Mouse (Mus musculus): ENCODE results near the gene Megf8. TPM values are rescaled to one million over a fixed set of nuclear protein-coding genes. Genes with fewer than 3 reads are reported as not detected.

Gene Megf8
- polyA plus RNA-seq, 1 experiment from 2014 or later: 14.2 TPM

DNA sequence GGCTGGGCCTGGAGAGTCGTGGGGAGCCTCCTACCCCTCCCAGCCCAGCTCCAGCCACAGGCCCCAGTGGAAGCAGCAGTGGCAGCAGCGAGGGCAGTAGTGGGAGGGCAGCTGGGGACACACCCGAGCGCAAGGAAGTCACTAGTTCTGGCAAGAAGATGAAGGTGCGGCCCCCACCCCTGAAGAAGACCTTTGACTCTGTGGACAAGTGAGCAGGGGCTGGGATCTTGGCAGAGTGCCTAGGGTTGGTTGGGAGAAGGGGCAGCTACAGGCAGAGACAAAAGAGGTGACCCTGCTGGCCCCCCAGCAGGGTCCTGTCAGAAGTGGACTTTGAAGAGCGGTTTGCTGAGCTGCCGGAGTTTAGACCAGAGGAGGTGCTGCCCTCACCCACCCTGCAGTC is 24.9 kb upstream of the Megf8 start:
- peaks cover 91% of the 10 kb centered on the region for H3K36me3 ChIP-seq (ENCODE audit: poor library complexity, severe bottlenecking)
- H3K4me1 ChIP-seq: peaks cover 46% of the 10 kb centered on the region
- H3K27me3 ChIP-seq: no peaks in the 10 kb centered on the region
- H3K9me3 ChIP-seq (replicated peaks): no peaks in the 10 kb centered on the region
- peak overlapping the region; percentile 40; the same call in 1 of the 2 replicates for H3K27ac ChIP-seq
- WGBS: 66% methylated on average over 7 of the region's 7 CpGs
- H3K4me3 ChIP-seq: no peak overlapping the region
- ATAC-seq: no peak
- H3K4me2 ChIP-seq: no peak overlapping the region
- H3K9ac ChIP-seq: peak overlapping the region; percentile 34; the same call in 1 of the 2 replicates

DNA sequence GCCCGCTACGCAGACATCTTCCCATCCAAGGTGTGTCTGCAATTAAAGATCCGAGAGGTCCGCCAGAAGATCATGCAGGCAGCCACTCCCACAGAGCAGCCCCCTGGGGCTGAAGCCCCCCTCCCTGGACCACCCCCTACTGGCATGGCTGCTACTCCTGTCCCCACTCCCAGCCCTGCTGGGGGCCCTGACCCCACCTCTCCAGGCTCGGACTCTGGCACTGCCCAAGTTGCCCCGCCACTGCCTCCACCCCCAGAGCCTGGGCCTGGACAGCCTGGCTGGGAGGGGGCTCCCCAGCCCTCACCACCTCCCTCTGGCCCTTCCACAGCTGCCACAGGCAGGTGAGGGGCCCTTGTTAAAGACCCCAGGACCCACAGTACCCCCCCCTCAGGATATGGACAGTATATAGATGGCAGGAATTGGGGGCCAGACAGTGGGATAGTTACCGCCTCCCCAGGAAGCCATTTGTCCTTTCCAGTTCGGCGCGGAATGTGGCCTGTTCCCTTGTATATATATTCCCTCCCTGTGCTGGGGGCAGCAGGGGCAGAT is 23.7 kb upstream of the Megf8 start:
- no peak for ATAC-seq
- no peak overlapping the region for H3K27ac ChIP-seq
- 75% methylated on average over 9 of the region's 10 CpGs for WGBS
- H3K36me3 ChIP-seq (ENCODE audit: poor library complexity, severe bottlenecking): peaks cover 79% of the 10 kb centered on the region
- H3K27me3 ChIP-seq: no peaks in the 10 kb centered on the region
- peaks cover 50% of the 10 kb centered on the region for H3K4me1 ChIP-seq
- H3K9ac ChIP-seq: no peak overlapping the region
- H3K9me3 ChIP-seq (replicated peaks): no peaks in the 10 kb centered on the region
- no peak overlapping the region for H3K4me3 ChIP-seq
- no peak overlapping the region for H3K4me2 ChIP-seq

DNA sequence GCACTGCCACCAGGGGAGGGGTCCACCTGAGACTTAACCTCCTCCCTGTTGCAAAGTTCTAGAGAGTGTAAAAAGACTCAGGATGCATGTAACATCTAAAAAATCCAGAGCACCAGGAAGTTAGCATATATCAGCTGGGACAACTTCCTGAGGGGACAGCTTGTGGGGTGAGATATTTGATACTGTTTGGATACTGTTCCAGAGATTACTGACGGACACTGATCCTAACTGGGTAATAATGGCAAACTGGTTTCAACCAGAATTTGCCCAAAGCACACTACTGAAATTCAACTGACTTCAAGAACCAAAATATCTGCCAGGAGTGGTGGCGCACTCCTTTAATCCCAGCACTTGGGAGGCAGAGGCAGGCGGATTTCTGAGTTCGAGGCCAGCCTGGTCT is 22.5 kb upstream of the Megf8 start:
- H3K36me3 ChIP-seq (ENCODE audit: poor library complexity, severe bottlenecking): peaks cover 67% of the 10 kb centered on the region
- no peak overlapping the region for H3K9ac ChIP-seq
- no peak overlapping the region for H3K4me2 ChIP-seq
- no peak overlapping the region for H3K27ac ChIP-seq
- 94% methylated on average over 4 of the region's 4 CpGs for WGBS
- H3K27me3 ChIP-seq: no peaks in the 10 kb centered on the region
- H3K4me1 ChIP-seq: peaks cover 54% of the 10 kb centered on the region
- no peak overlapping the region for H3K4me3 ChIP-seq
- ATAC-seq: no peak
- H3K9me3 ChIP-seq (replicated peaks): no peaks in the 10 kb centered on the region

DNA sequence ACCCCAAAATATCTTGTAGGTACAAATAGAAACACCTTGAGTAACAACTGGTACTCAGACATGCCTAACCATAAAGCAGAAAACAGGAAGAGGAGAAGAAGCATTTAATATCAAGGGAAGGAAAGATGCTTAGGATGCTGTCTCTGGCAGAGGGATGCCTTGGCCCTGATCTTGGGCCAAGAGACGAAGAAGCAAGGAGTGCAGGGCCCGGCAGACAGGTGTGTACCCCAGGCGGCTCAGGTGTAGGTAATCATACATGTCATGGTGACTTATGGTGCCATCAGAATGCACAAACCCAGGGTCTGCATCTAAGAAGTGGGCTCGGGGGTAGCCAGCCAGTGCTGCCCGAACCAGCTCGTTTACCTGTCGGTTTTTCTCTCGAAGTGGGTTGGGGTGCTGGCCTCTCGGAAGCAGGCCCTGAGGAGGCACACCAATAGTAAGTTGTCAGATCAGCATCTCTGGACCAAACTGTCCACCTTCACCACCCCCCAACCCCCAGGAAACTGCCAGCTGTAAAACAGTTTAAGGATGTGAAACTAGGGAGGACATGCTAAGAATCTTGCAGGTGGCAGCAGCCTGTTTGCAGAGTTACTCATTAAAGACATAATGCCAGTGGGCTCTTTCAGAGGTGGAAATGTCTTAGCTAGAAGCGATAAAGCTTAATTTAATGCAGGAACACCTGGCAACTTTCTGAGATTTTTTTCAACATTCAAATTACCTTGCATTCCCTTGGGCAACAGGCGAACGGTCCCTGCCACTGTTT is 21.8 kb upstream of the Megf8 start:
- no peak for ATAC-seq
- Histone ChIP-seq H3K9ac (no peak overlapping the region), H3K4me1 (peaks cover 54% of the 10 kb centered on the region), H3K4me3 (peak overlapping the region; percentile 1; the same call in 1 of the 2 replicates), H3K4me2 (peak overlapping the region; percentile 79; the same call in 1 of the 2 replicates), H3K9me3 (replicated peaks) (no peaks in the 10 kb centered on the region), H3K27me3 (no peaks in the 10 kb centered on the region), H3K27ac (no peak overlapping the region), H3K36me3 (ENCODE audit: poor library complexity, severe bottlenecking) (peaks cover 61% of the 10 kb centered on the region)
- WGBS: 88% methylated on average over 12 of the region's 12 CpGs

DNA sequence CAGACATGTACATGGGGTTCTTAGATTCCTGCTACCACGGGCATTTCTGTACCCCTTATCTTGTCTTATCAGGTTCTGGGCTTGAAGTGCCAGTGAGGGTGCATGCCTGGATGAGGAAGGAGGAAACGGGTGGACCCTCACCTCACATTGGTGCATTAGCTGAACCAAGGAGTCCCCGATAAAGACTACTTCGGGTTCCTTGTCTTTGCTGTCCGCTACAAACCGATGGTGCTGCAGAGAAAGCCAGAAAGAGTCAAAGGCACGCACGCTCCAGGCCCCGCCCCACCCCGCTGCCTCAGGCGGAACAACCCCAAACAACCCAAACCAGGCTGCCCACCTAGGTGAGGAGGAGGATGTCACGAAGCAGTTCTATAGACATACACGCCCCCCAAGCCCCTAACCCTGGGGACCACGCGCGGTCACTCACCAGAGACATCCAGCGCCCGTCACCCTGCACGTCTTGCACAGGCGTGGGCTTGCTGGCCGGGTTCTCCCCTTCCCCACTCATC is 20.0 kb upstream of the Megf8 start:
- Histone ChIP-seq H3K27me3 (no peaks in the 10 kb centered on the region), H3K9ac (peak overlapping the region; percentile 92), H3K9me3 (replicated peaks) (no peaks in the 10 kb centered on the region), H3K36me3 (ENCODE audit: poor library complexity, severe bottlenecking) (peaks cover 42% of the 10 kb centered on the region), H3K4me2 (peak overlapping the region; percentile 79), H3K4me3 (peak overlapping the region; percentile 84), H3K27ac (peak overlapping the region; percentile 96), H3K4me1 (peaks cover 42% of the 10 kb centered on the region)
- ATAC-seq: peak; percentile 49
- under 1% methylated on average over 21 of the region's 21 CpGs for WGBS

DNA sequence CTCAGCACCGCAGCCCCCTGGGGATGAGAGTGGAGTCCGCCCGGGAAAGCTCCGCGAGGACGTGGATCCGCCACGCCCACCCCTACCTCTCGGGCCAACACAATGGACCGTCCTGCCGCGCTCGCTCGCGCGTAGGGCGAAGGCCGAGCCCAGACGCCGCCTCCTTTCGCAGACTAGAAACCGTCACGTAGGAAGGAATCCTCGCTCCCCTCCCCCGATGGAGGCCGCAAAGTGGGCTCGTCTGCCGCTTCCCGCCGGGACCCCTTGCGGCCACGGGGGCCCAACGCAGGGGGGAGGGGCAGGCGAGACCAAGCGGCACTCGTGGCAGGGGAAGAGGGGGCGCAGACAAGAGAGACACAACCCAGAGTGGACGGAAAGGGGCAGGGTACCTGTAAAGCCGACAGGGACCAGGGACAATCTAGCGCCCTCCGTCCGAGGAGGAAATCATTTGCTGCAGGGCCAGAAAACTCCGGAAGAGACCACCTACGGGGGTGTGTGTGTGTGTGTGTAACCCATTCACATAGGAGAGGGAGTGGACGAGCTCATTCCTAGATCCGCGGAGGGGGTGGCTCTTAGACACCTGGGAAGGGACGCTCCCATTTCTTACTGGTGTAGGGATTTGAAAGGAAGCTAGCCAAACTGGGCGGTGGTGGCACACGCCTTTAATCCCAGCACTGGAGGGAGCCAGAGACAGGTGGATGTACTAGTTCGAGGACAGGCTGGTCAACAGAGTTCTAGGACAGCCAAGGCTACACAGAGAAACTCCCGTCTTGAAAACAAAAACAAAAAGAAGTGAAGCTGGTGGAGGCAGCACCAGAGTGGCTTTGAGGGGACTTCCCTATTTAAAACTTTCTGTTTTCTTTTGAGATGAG is 19.3 kb upstream of the Megf8 start, which contains the start of gene Pafah1b3:
TSS of gene Pafah1b3 (minus strand) at position 533 of the 872 bp plus-strand sequence.
- Histone ChIP-seq H3K4me3 (peak within 1 kb of the TSS; percentile 84), H3K4me2 (peak within 1 kb of the TSS; percentile 79), H3K4me1 (peaks cover 36% of the 10 kb centered on the region), H3K9me3 (replicated peaks) (no peaks in the 10 kb centered on the region), H3K27ac (peak within 1 kb of the TSS; percentile 96), H3K9ac (peak within 1 kb of the TSS; percentile 92), H3K36me3 (ENCODE audit: poor library complexity, severe bottlenecking) (peaks cover 35% of the 10 kb centered on the region), H3K27me3 (no peaks in the 10 kb centered on the region)
- ATAC-seq: peak; percentile 94
- under 1% methylated on average over 51 of the region's 52 CpGs for WGBS

DNA sequence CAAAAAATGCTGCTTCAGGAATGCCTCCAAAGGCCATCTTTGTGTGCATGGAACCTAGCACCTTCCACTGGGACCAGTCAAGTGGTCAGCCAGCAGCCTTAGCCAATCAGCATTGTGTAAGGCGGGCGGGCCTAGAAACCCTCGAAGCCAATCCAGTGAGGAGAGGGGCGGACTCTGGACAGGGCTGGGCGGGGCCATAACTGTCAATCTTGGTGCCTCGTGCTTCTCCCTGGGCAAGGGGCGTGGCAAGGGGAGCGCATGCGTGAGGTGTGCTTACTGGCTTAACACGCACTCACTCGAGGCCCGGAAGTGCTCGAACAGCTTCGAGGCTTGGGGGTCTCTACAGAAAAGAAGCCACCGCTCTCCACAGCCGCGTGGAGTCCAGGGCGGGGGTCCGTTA is 15.9 kb upstream of the Megf8 start, which contains the start of gene Prr19:
TSS of gene Prr19 (plus strand) at position 349 of the 400 bp plus-strand sequence.
- Histone ChIP-seq H3K9ac (no peak within 1 kb of the TSS), H3K27ac (no peak within 1 kb of the TSS), H3K4me3 (no peak within 1 kb of the TSS), H3K4me2 (no peak within 1 kb of the TSS; the same call in 1 of the 2 replicates), H3K9me3 (replicated peaks) (no peaks in the 10 kb centered on the region), H3K27me3 (no peaks in the 10 kb centered on the region), H3K36me3 (ENCODE audit: poor library complexity, severe bottlenecking) (peaks cover 1% of the 10 kb centered on the region), H3K4me1 (peaks cover 28% of the 10 kb centered on the region)
- 63% methylated on average over 19 of the region's 19 CpGs for WGBS
- ATAC-seq: no peak

DNA sequence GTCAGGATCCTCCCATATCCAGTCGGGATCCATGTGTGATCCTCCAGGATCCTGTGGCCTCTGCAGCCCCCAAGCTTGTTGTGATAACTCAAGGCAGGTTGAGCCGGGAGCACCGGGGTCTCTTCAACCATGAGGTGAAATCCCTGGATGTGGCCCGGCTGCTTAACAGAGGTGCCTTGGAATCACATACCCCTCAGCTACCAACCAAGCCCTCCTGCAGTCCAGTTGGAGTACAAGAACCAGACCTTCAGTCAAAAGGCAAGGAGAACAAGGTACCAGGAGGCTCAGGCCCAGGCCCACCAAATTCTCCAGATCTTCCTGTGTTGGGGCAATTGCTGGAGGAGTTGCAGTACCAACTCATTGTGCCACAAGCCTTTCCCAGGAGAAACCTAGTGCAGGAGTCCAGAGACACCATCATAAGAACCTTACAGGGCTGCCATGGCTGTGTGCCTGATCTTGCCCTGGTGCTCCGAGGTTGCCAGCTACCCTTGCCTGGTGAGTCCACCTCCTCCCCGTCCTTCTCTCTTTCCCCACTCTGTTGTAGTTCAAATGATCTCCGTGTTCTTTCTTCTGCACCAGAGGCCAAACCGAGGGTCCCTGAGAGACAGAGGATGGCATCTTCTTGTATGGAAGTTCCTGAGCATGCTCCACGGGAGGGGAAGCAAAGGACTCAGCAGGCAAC is 13.8 kb upstream of the Megf8 start:
- no peak overlapping the region for H3K27ac ChIP-seq
- WGBS: 82% methylated on average over 9 of the region's 9 CpGs
- no peak for ATAC-seq
- peaks cover 20% of the 10 kb centered on the region for H3K4me1 ChIP-seq
- H3K4me2 ChIP-seq: no peak overlapping the region
- H3K36me3 ChIP-seq (ENCODE audit: poor library complexity, severe bottlenecking): no peaks in the 10 kb centered on the region
- no peaks in the 10 kb centered on the region for H3K9me3 ChIP-seq (replicated peaks)
- H3K9ac ChIP-seq: no peak overlapping the region
- H3K4me3 ChIP-seq: no peak overlapping the region
- peaks cover 10% of the 10 kb centered on the region for H3K27me3 ChIP-seq

DNA sequence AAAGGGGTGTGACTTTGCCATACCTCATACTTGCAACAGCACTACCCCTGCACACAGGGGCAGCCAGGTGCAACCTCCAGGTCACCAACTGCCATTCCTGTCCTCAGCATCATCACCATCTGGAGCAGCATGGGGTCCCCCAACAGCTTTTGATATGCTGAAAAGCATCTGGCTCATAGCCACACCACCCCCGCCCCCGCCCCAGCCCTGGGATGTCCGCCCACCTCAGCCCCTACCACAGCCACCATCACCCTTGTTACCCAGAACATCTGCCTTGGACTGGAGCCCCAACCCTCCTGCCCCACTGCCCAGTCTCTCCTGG is 13.3 kb upstream of the Megf8 start:
- Histone ChIP-seq H3K9me3 (replicated peaks) (no peaks in the 10 kb centered on the region), H3K9ac (no peak overlapping the region), H3K27me3 (peaks cover 15% of the 10 kb centered on the region), H3K36me3 (ENCODE audit: poor library complexity, severe bottlenecking) (no peaks in the 10 kb centered on the region), H3K4me3 (no peak overlapping the region), H3K27ac (no peak overlapping the region), H3K4me1 (peaks cover 15% of the 10 kb centered on the region), H3K4me2 (no peak overlapping the region)
- no peak for ATAC-seq
- 93% methylated on average over 3 of the region's 3 CpGs for WGBS

DNA sequence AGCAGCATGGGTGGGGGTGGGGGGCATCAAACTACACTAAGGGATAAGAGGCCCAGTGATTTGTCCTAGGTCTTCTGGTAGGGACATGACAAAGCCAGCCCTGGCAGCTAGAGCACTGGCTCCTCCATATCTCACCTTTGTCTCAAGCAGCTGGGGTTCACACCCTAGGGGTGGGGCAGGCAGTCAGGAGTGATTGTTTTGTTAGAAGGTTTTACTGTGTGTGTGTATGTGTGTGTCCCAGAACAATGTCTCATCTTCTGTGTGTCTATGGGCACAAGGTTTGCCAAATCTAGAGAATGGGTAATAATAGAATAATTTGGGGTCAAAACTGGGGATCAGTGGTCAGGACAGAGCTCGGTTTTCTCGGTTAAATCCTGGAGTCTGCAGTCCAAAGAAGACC is 11.5 kb upstream of the Megf8 start:
- 1% methylated on average over 2 of the region's 2 CpGs for WGBS
- H3K9me3 ChIP-seq (replicated peaks): no peaks in the 10 kb centered on the region
- peak overlapping the region; percentile 66 for H3K27ac ChIP-seq
- peak overlapping the region; percentile 48 for H3K4me3 ChIP-seq
- H3K36me3 ChIP-seq (ENCODE audit: poor library complexity, severe bottlenecking): no peaks in the 10 kb centered on the region
- H3K4me1 ChIP-seq: peaks cover 14% of the 10 kb centered on the region
- H3K27me3 ChIP-seq: peaks cover 19% of the 10 kb centered on the region
- peak overlapping the region; percentile 71 for H3K9ac ChIP-seq
- no peak; the same call in 1 of the 2 replicates for ATAC-seq
- peak overlapping the region; percentile 80 for H3K4me2 ChIP-seq

DNA sequence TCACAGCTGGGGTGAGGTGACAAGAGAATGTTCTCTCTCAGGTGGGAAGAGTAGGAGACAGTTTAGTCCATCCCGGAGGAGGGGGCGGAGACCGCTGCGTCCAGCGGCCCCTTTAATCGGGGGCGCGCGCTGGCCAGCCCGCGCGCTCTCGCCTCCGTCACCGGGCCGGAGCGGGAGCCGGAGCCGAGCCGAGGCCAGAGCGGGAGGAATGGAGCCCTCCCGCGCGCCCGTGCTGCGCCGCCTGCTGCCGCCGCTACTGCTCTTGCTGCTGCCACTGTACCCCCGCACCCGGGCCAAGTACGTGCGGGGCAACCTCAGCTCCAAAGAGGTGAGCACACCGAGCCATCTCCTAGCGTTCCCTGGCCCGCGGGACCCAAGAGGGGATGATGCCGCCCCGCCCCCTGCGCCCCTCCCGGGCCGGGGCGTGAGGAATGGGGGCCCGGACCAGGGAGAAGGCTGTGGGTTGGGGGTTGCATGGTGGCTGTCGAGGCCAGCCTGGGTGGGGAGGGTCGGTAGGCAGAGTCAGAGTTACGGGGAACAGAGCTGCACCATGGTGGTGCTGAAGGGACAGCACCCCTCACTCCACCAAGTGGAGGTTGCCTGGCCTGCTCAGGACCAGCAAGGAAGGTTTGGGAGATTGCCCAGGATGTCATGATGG is 10.9 kb upstream of the Megf8 start, which contains the start of gene Tmem145:
TSS of gene Tmem145 (plus strand) at position 151 of the 658 bp plus-strand sequence.
- H3K27me3 ChIP-seq: peaks cover 21% of the 10 kb centered on the region
- peak within 1 kb of the TSS; percentile 48 for H3K4me3 ChIP-seq
- H3K9me3 ChIP-seq (replicated peaks): no peaks in the 10 kb centered on the region
- H3K4me2 ChIP-seq: peak within 1 kb of the TSS; percentile 80
- no peaks in the 10 kb centered on the region for H3K36me3 ChIP-seq (ENCODE audit: poor library complexity, severe bottlenecking)
- under 1% methylated on average over 47 of the region's 47 CpGs for WGBS
- H3K9ac ChIP-seq: peak within 1 kb of the TSS; percentile 71
- peaks cover 11% of the 10 kb centered on the region for H3K4me1 ChIP-seq
- peak; percentile 75 for ATAC-seq
- H3K27ac ChIP-seq: peak within 1 kb of the TSS; percentile 66
